Mouse (Mus musculus) adrenal gland (tissue): ENCODE results near the gene Ptgr1.

Experiments used
- intact Hi-C: fragments of 180-260 bp; cut with DNase I; formaldehyde crosslinking; loops from one replicate; pipeline ENCODE4 v1.15.1; 2025

Ptgr1 gene

GRCm38 (mm10) chr4:58994762-58995161 lies 7.8 kb upstream of the Ptgr1 start, which contains the start of gene Dnajc25:
TSS of gene Dnajc25 (plus strand) at chr4:58995062.
- intact Hi-C loops: no loop called here

- intact Hi-C loops: no loop called here
Observed at GRCm38 (mm10) chr4:58992195-58992594, 5.3 kb upstream of the Ptgr1 start.

- intact Hi-C loops: no loop called here
Observed at GRCm38 (mm10) chr4:58990609-58991434, 3.9 kb upstream of the Ptgr1 start.

GRCm38 (mm10) chr4:58989303-58989898 lies 2.5 kb upstream of the Ptgr1 start:
- intact Hi-C loops: no loop called here

GRCm38 (mm10) chr4:58985157-58985648 lies 1.7 kb downstream of the Ptgr1 start:
- intact Hi-C loops: loop anchor here (1.0 to 2.0 kb wide), 2 partner anchors 14 to 51 kb away; no protein-coding TSS in a partner anchor

- intact Hi-C loops: no loop called here
Observed at GRCm38 (mm10) chr4:58982806-58983205, 4.1 kb downstream of the Ptgr1 start.

- intact Hi-C loops: no loop called here
Observed at GRCm38 (mm10) chr4:58981421-58981820, 5.5 kb downstream of the Ptgr1 start.

GRCm38 (mm10) chr4:58975711-58976110 lies 11.2 kb downstream of the Ptgr1 start:
- intact Hi-C loops: no loop called here

GRCm38 (mm10) chr4:58970678-58971077 lies 16.2 kb downstream of the Ptgr1 start:
- intact Hi-C loops: no loop called here

GRCm38 (mm10) chr4:58965136-58965535 lies 21.8 kb downstream of the Ptgr1 start:
- intact Hi-C loops: no loop called here

- intact Hi-C loops: no loop called here
Observed at GRCm38 (mm10) chr4:58963271-58963670, 23.6 kb downstream of the Ptgr1 start.

GRCm38 (mm10) chr4:58961719-58962118 lies 25.2 kb downstream of the Ptgr1 start:
- intact Hi-C loops: no loop called here

- intact Hi-C loops: no loop called here
Observed at GRCm38 (mm10) chr4:58952630-58953029, 34.3 kb downstream of the Ptgr1 start.

GRCm38 (mm10) chr4:58948391-58948790 lies 38.5 kb downstream of the Ptgr1 start:
- intact Hi-C loops: no loop called here

GRCm38 (mm10) chr4:58944695-58945094 lies 42.2 kb downstream of the Ptgr1 start:
- intact Hi-C loops: no loop called here

GRCm38 (mm10) chr4:58944206-58944553 lies 42.7 kb downstream of the Ptgr1 start:
- intact Hi-C loops: no loop called here

- intact Hi-C loops: no loop called here
Observed at GRCm38 (mm10) chr4:58943420-58944205, 43.3 kb downstream of the Ptgr1 start, which contains the start of gene Zkscan16. TSS of gene Zkscan16 (plus strand) at chr4:58943628.

- intact Hi-C loops: no loop called here
Observed at GRCm38 (mm10) chr4:58942942-58943341, 44.0 kb downstream of the Ptgr1 start.

GRCm38 (mm10) chr4:58941638-58942037 lies 45.3 kb downstream of the Ptgr1 start:
- intact Hi-C loops: no loop called here

GRCm38 (mm10) chr4:58935846-58936245 lies 51.1 kb downstream of the Ptgr1 start:
- intact Hi-C loops: no loop called here

GRCm38 (mm10) chr4:58934746-58935476 lies 52.0 kb downstream of the Ptgr1 start:
- intact Hi-C loops: no loop called here
